Mouse (Mus musculus) embryonic facial prominence, embryonic 12.5 days (tissue): ENCODE results near the gene Gm2007. TPM values are rescaled to one million over a fixed set of nuclear protein-coding genes. Genes with fewer than 3 reads are reported as not detected.
"Not testable (repeated sequence)": the region's sequence is repeated elsewhere in the genome, so short reads cannot be mapped to it uniquely, and the experiment has no call there.

Experiments used
- ATAC-seq: fragments of 200-750 bp; cut with Nextera tagmentation; 2 replicates; pipeline ENCODE4 v1.8.0; 2017; ENCODE audit not compliant: insufficient number of reproducible peaks, insufficient read depth, low FRiP score, low TSS enrichment
- H3K27ac ChIP-seq: fragments of 300-500 bp; sonication (generic); 2 replicates; pipeline ENCODE4 v1.5.1; 2016; ENCODE audit warnings: mild to moderate bottlenecking
- H3K27me3 ChIP-seq: fragments of 300-500 bp; sonication (generic); 2 replicates; pipeline ENCODE4 v1.6.1; 2016; ENCODE audit warnings: mild to moderate bottlenecking, moderate library complexity
- H3K36me3 ChIP-seq: fragments of 300-500 bp; sonication (generic); 2 replicates; pipeline ENCODE4 v1.6.1; 2016; ENCODE audit warnings: mild to moderate bottlenecking
- H3K4me1 ChIP-seq: fragments of 300-500 bp; sonication (generic); 2 replicates; pipeline ENCODE4 v1.6.1; 2016
- H3K4me2 ChIP-seq: fragments of 300-500 bp; sonication (generic); replicated peaks from 2 replicates; pipeline ENCODE4 v1.6.1; 2016; ENCODE audit warnings: mild to moderate bottlenecking, moderate library complexity
- H3K4me3 ChIP-seq: fragments of 300-500 bp; sonication (generic); 2 replicates; pipeline ENCODE4 v1.5.1; 2016; ENCODE audit warnings: mild to moderate bottlenecking
- H3K9ac ChIP-seq: fragments of 300-500 bp; sonication (generic); 2 replicates; pipeline ENCODE4 v1.6.1; 2016; ENCODE audit warnings: mild to moderate bottlenecking, moderate library complexity
- H3K9me3 ChIP-seq: fragments of 300-500 bp; sonication (generic); 2 replicates; pipeline ENCODE4 v1.6.1; 2016; ENCODE audit warnings: mild to moderate bottlenecking, moderate library complexity
- WGBS: fragments of 180-500 bp; shearing (Covaris S2); methylation state at CpG from one replicate; pipeline ENCODE4 v1.1.7; 2016; 5-methylcytosine and 5-hydroxymethylcytosine counted together
- polyA plus RNA-seq: library from polyadenylated mRNA; unstranded; fragments of >200 nt; fragmentation: Nextera tagmentation; extraction: Ambion mirVana; gene quantifications from 2 replicates; pipeline ENCODE4 v1.2.1, GENCODE M21; 2016

Gene Gm2007
- not detected in 2 replicates for polyA plus RNA-seq

GRCm38 (mm10) chr2:175741237-175741636 lies at the start of gene Gm2007:
Gene Gm2007, plus strand, starts transcription at chr2:175741537.
- not testable (repeated sequence) for H3K36me3 ChIP-seq, H3K4me2 ChIP-seq, H3K4me3 ChIP-seq, H3K9ac ChIP-seq, ATAC-seq, H3K9me3 ChIP-seq, H3K27ac ChIP-seq, H3K4me1 ChIP-seq, H3K27me3 ChIP-seq
- WGBS, result no CpG with 5 or more reads among the region's 2 CpGs

GRCm38 (mm10) chr2:175703546-175703945 lies 37.8 kb upstream of the Gm2007 start, which contains the start of gene Zfp969:
Gene Zfp969, minus strand, starts transcription at chr2:175703646.
- not testable (repeated sequence) for H3K27ac ChIP-seq, H3K36me3 ChIP-seq, ATAC-seq, H3K9me3 ChIP-seq, H3K4me1 ChIP-seq, H3K4me3 ChIP-seq, H3K9ac ChIP-seq, H3K4me2 ChIP-seq, H3K27me3 ChIP-seq
- no CpG with 5 or more reads among the region's 9 CpGs for WGBS

GRCm38 (mm10) chr2:175800993-175801392 lies 59.7 kb downstream of the Gm2007 start, which contains the start of gene Gm14288:
Gene Gm14288, minus strand, starts transcription at chr2:175801093.
- no CpG with 5 or more reads among the region's 6 CpGs for WGBS
- not testable (repeated sequence) for H3K9me3 ChIP-seq, H3K4me2 ChIP-seq, H3K27ac ChIP-seq, H3K4me3 ChIP-seq, H3K36me3 ChIP-seq, H3K9ac ChIP-seq, H3K4me1 ChIP-seq, H3K27me3 ChIP-seq, ATAC-seq

Other genes starting within 250 kb of the Gm2007 start
- not detected in 2 replicates for gene Gm11007, start 97.6 kb upstream of the Gm2007 start, polyA plus RNA-seq
- gene Zfp969, start 37.9 kb upstream of the Gm2007 start, polyA plus RNA-seq, result 6.9 and 16.0 TPM in 2 replicates
- gene Gm14288, start 59.6 kb downstream of the Gm2007 start, polyA plus RNA-seq, result 6.8 TPM in 1 of 2 replicates, not detected in the other
- gene Gm6710, start 127.7 kb downstream of the Gm2007 start, polyA plus RNA-seq, result 21.6 and 23.2 TPM in 2 replicates
- 4.9 and 5.5 TPM in 2 replicates for gene Zfp966, start 189.6 kb downstream of the Gm2007 start, polyA plus RNA-seq
- gene Gm2026, start 223.8 kb downstream of the Gm2007 start, polyA plus RNA-seq, result 26.5 and 34.7 TPM in 2 replicates